Mouse (Mus musculus): ENCODE results near the gene Col4a3.

DNA sequence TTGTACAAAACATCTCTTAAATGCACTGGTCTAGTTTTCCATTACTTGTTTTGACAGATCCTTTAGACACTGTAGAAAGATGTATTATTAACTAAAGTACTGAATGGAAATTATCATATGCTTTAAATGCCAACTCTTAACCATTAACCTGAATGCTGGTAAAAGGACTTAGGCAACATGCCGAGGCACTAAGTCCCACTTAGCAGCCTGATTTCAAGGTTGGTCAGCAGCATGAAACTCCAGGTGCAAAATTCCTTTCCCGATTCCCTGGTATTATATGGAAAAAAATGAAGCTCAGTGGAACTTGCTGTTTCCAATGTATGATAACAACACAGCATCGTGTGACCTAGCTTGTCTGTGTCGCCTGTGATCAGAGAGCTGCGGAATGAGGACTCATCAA is 31.9 kb downstream of the Col4a3 start:
- no peak for TF ChIP-seq CTCF (IDR thresholded peaks at IDR 0.05; ENCODE audit: borderline replicate concordance, insufficient read depth, low read length)
- TF ChIP-seq POLR2A (IDR thresholded peaks at IDR 0.05; ENCODE audit: low read depth, low read length): no peak

Measured in embryonic fibroblast, embryonic 13.5 days (primary cell).